Mouse (Mus musculus) retina, postnatal 1 day (tissue): ENCODE results near the gene Dnm3.

ENCODE experiments used
- DNase-seq: peaks from one replicate; pipeline ENCODE4 v3.0.0-alpha.2; 2012

Gene Dnm3

GRCm38 (mm10) chr1:162206998-162207707 is 270.7 kb downstream of the Dnm3 start:
- no peak for DNase-seq

- DNase-seq: no peak
Observed at GRCm38 (mm10) chr1:162202465-162203348, 275.1 kb downstream of the Dnm3 start.

- DNase-seq: no peak
Observed at GRCm38 (mm10) chr1:162200446-162200845, 277.4 kb downstream of the Dnm3 start.

GRCm38 (mm10) chr1:162196812-162197680 is 280.8 kb downstream of the Dnm3 start:
- DNase-seq: peak; percentile 98

- DNase-seq: no peak
Observed at GRCm38 (mm10) chr1:162188744-162189143, 289.1 kb downstream of the Dnm3 start.

- DNase-seq: no peak
Observed at GRCm38 (mm10) chr1:162187352-162188120, 290.3 kb downstream of the Dnm3 start.

- peak; percentile 61 for DNase-seq
Observed at GRCm38 (mm10) chr1:162186470-162187351, 291.1 kb downstream of the Dnm3 start.

- DNase-seq: peak; percentile 44
Observed at GRCm38 (mm10) chr1:162184003-162184748, 293.7 kb downstream of the Dnm3 start.

GRCm38 (mm10) chr1:162183438-162183837 is 294.4 kb downstream of the Dnm3 start:
- no peak for DNase-seq

- no peak for DNase-seq
Observed at GRCm38 (mm10) chr1:162181187-162181975, 296.5 kb downstream of the Dnm3 start.

GRCm38 (mm10) chr1:162180451-162180850 is 297.4 kb downstream of the Dnm3 start:
- DNase-seq: no peak

- no peak for DNase-seq
Observed at GRCm38 (mm10) chr1:162179401-162179800, 298.4 kb downstream of the Dnm3 start.

- no peak for DNase-seq
Observed at GRCm38 (mm10) chr1:162172806-162173205, 305.0 kb downstream of the Dnm3 start.

- no peak for DNase-seq
Observed at GRCm38 (mm10) chr1:162163687-162164484, 313.9 kb downstream of the Dnm3 start.

- peak; percentile 21 for DNase-seq
Observed at GRCm38 (mm10) chr1:162162677-162163076, 315.2 kb downstream of the Dnm3 start.

GRCm38 (mm10) chr1:162162249-162162648 is 315.6 kb downstream of the Dnm3 start:
- peak; percentile 36 for DNase-seq

- DNase-seq: no peak
Observed at GRCm38 (mm10) chr1:162160718-162161117, 317.1 kb downstream of the Dnm3 start.

- no peak for DNase-seq
Observed at GRCm38 (mm10) chr1:162158486-162158885, 319.3 kb downstream of the Dnm3 start.

- DNase-seq: no peak
Observed at GRCm38 (mm10) chr1:162157659-162158058, 320.2 kb downstream of the Dnm3 start.
